Mouse (Mus musculus) midbrain, embryonic 15.5 days (tissue): Measurements from ENCODE around the gene Zfp768. TPM values are rescaled to one million over a fixed set of nuclear protein-coding genes. Genes with fewer than 3 reads are reported as not detected.
A peak's percentile ranks its signal among the peaks of the same experiment; 100 is the strongest.
"Not testable (repeated sequence)": the region's sequence is repeated elsewhere in the genome, so short reads cannot be mapped to it uniquely, and the experiment has no call there.

Experiments used
- ATAC-seq: fragments of 200-750 bp; cut with Nextera tagmentation; replicated peaks from 2 replicates; pipeline ENCODE4 v1.8.0; 2017; ENCODE audit warnings: moderate TSS enrichment
- H3K27ac ChIP-seq: fragments of 300-500 bp; sonication (generic); 2 replicates; pipeline ENCODE4 v1.5.1; 2015; ENCODE audit warnings: mild to moderate bottlenecking, inconsistent platforms
- H3K27me3 ChIP-seq: fragments of 300-500 bp; sonication (generic); replicated peaks from 2 replicates; pipeline ENCODE4 v1.6.1; 2015; ENCODE audit warnings: inconsistent platforms
- H3K36me3 ChIP-seq: fragments of 300-500 bp; sonication (generic); replicated peaks from 2 replicates; pipeline ENCODE4 v1.6.1; 2015; ENCODE audit warnings: inconsistent platforms
- H3K4me1 ChIP-seq: fragments of 300-500 bp; sonication (generic); 2 replicates; pipeline ENCODE4 v1.6.1; 2015; ENCODE audit warnings: inconsistent platforms
- H3K4me2 ChIP-seq: fragments of 300-500 bp; sonication (generic); 2 replicates; pipeline ENCODE4 v1.6.1; 2015; ENCODE audit warnings: inconsistent platforms, mild to moderate bottlenecking, moderate library complexity
- H3K4me3 ChIP-seq: fragments of 300-500 bp; sonication (generic); 2 replicates; pipeline ENCODE4 v1.5.1; 2015; ENCODE audit warnings: mild to moderate bottlenecking, inconsistent platforms
- H3K9ac ChIP-seq: fragments of 300-500 bp; sonication (generic); 2 replicates; pipeline ENCODE4 v1.6.1; 2015; ENCODE audit warnings: mild to moderate bottlenecking, inconsistent platforms
- H3K9me3 ChIP-seq: fragments of 300-500 bp; sonication (generic); 2 replicates; pipeline ENCODE4 v1.6.1; 2016; ENCODE audit warnings: inconsistent platforms
- WGBS: fragments of 180-500 bp; shearing (Covaris S2); methylation state at CpG from one replicate; pipeline ENCODE4 v1.1.7; 2015; ENCODE audit warnings: mixed read lengths; 5-methylcytosine and 5-hydroxymethylcytosine counted together
- polyA plus RNA-seq: library from polyadenylated mRNA; unstranded; fragments of >200 nt; fragmentation: Nextera tagmentation; extraction: Ambion mirVana; gene quantifications from 2 replicates; pipeline ENCODE4 v1.2.1, GENCODE M21; 2015

Gene Zfp768
- polyA plus RNA-seq, 1 experiment from 2014 or later: 19.2 TPM

DNA sequence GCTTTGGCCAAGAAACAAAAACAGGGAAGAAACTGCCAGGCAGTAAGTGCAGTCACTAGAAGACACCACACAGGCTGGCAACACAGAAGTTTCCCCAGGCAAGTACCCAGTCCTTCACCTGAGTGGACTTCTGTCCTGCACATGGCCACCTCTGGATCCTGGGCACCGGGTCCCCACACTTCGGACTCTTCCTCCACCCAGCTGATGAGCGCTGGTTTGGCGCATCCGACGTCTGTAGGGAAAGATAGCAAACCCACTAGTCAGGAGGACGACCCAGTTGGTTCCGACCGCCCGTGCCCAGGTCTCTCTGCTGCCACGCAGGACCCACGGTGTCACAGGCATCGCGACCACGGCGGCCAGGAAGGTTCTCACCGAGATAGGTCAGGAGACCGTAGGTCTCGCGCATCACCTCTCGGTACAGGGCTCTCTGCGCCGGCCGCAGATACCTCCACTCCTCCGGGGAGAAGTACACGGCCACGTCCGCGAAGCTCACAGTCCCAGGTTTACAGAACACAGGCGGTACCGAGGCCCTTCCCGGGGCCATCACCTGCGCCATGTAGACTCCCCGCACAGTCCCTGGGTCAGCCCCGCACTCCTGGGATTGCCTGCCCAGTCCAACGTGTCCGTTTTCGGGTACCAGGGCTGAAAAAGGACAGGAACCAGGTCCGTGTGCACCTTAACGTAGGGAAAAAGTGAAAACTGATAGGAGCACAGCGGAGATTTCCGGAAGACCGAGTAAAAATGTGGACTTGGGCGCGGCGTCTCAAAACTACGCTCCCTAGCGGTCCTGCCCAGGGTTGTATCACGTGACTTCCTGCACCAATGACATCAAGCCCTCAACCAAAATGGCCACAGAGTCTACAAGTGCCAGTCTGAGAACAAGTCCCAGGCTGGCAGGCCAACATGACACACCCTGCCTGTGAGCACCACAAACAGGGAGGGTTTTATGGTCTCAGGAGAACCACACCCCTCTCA lies 30.2 kb upstream of the Zfp768 start, which contains the start of gene Zfp747:
Zfp747 (minus strand) TSS at position 780 of the 975 bp plus-strand sequence.
- not testable (repeated sequence) for H3K27me3 ChIP-seq, H3K36me3 ChIP-seq, H3K4me1 ChIP-seq, H3K9me3 ChIP-seq
- Histone ChIP-seq H3K9ac (peak within 1 kb of the TSS; percentile 53), H3K4me3 (peak within 1 kb of the TSS; percentile 56), H3K27ac (peak within 1 kb of the TSS; percentile 74), H3K4me2 (peak within 1 kb of the TSS; percentile 71)
- 2% methylated on average over 49 of the region's 49 CpGs for WGBS
- peak; percentile 93 for ATAC-seq

DNA sequence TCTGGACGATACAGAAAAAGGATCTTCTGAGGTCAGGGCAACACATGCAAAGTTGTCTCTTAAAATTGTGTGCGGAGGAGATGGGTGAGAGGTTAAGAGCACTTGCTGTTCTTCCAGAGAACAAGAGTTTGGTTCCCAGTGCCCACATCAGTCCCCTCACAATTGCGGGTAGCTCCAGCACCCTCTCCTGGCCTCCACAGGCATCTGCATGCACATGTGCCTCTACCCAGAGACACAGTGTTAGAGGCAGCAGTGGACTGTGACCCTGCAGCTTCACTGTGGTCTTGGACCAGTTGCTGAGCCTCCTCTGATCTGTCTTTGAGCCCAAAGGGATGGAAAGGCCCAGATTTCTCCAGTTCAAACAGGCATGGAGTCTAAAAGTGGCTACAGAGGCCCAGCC lies 26.5 kb upstream of the Zfp768 start:
- not testable (repeated sequence) for H3K9me3 ChIP-seq, H3K4me3 ChIP-seq, H3K27ac ChIP-seq, H3K4me2 ChIP-seq, H3K36me3 ChIP-seq, ATAC-seq, H3K4me1 ChIP-seq, H3K27me3 ChIP-seq, H3K9ac ChIP-seq
- WGBS: 87% methylated on average over 3 of the region's 3 CpGs

DNA sequence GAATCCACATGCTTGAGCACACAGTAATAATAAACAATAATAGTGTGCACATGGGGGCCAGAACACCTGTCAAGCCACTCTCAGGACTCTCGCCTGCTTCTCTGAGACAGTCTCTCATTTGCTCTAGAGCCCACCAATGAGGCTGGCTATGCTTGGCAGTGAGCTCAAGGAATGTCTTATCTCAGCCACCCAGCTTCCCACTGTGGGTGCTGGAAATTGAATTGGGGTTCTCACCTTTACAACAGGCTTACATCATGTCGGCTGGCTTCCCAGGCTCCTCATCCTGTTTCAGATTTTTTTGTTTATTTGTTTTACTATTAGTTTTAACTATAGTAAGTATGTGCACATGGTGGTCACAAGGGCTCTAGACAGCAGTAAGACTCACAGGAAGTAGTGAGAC lies 25.8 kb upstream of the Zfp768 start:
- no peak overlapping the region for H3K4me2 ChIP-seq
- no peak overlapping the region for H3K4me3 ChIP-seq
- no peaks in the 10 kb centered on the region for H3K9me3 ChIP-seq
- no peak for ATAC-seq
- H3K27me3 ChIP-seq: no peaks in the 10 kb centered on the region
- 86% methylated on average over 2 of the region's 2 CpGs for WGBS
- H3K9ac ChIP-seq: no peak overlapping the region
- H3K36me3 ChIP-seq: no peaks in the 10 kb centered on the region
- H3K4me1 ChIP-seq: peaks cover 6% of the 10 kb centered on the region; the same call in 1 of the 2 replicates
- no peak overlapping the region for H3K27ac ChIP-seq

DNA sequence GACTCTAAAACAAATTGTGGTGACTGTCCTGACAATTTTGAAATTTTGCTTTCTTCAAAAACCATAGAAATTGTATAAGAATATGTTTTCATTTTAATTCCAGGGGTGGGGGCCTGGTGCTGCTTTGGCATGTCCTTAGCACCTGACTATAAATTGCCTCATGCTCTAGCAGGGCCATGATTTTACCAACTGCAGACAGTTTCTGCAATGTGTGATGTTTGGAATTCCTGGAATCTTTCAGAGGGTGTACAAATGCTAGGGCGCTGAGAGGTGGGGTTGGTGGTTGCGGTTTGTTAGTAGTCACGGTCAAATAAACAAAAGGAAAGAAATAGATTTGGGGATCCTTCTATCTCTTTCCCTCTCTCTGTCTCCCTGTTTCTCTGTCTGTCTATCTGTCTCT lies 20.9 kb upstream of the Zfp768 start:
- peaks cover 4% of the 10 kb centered on the region; the same call in 1 of the 2 replicates for H3K27me3 ChIP-seq
- H3K27ac ChIP-seq: no peak overlapping the region
- H3K4me2 ChIP-seq: no peak overlapping the region
- no peak overlapping the region for H3K4me3 ChIP-seq
- WGBS: 87% methylated on average over 3 of the region's 3 CpGs
- no peak overlapping the region for H3K9ac ChIP-seq
- H3K4me1 ChIP-seq: peaks cover 12% of the 10 kb centered on the region
- no peak for ATAC-seq
- H3K36me3 ChIP-seq: no peaks in the 10 kb centered on the region
- H3K9me3 ChIP-seq: no peaks in the 10 kb centered on the region

DNA sequence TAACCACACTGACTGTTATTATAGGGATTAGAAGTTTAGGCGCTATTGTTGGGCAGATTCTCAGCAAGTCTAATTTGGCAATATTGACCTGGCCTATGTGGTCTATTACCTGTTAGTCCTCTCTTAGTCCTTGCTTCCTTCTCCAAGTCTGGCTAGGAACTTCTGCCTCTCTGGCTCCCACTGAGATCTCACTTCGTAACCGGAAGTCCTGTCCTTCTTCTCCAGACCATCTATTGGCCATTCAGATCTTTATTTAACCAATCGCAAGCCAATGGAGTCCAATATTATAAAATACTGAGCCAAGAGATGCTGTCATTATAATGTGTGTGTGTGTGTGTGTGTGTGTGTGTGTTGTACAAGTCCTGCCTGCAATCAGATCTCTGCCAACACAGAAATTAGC lies 18.8 kb upstream of the Zfp768 start:
- peaks cover 12% of the 10 kb centered on the region for H3K4me1 ChIP-seq

DNA sequence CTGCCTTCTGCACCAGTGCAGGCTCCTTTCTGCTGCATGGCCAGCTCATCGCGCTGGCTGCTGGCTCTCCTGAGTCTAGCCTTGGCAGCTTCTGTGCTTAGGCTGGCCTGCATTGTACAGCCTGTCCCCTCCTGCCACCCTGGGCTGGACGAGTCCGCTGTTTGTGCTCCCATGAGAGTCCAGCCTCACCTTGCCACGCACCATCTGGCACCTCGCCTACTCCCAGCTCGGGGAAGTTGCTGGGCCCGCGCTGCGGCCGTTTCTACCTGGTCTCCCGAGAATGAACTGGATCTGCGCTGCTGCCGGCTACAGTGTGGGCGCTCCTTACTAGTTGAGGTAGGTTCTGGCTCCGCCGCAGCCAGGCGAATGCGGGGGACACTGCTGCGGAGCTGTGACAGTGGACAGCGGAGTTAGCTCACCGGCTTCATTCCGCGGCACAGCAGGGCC lies 18.1 kb upstream of the Zfp768 start:
- peak overlapping the region; percentile 45 for H3K9ac ChIP-seq
- peaks cover 14% of the 10 kb centered on the region; the same call in 1 of the 2 replicates for H3K27me3 ChIP-seq
- ATAC-seq: no peak
- H3K4me1 ChIP-seq: peaks cover 12% of the 10 kb centered on the region
- H3K4me2 ChIP-seq: peak overlapping the region; percentile 85
- WGBS: under 1% methylated on average over 24 of the region's 24 CpGs
- H3K4me3 ChIP-seq: peak overlapping the region; percentile 38
- H3K36me3 ChIP-seq: no peaks in the 10 kb centered on the region
- peak overlapping the region; percentile 6 for H3K27ac ChIP-seq
- no peaks in the 10 kb centered on the region for H3K9me3 ChIP-seq

More for the DNA sequence above, 18.8 kb upstream of the Zfp768 start:
- ATAC-seq: no peak
- no peaks in the 10 kb centered on the region for H3K36me3 ChIP-seq
- H3K27ac ChIP-seq: no peak overlapping the region
- no peaks in the 10 kb centered on the region for H3K9me3 ChIP-seq
- peaks cover 14% of the 10 kb centered on the region; the same call in 1 of the 2 replicates for H3K27me3 ChIP-seq
- 44% methylated on average over 4 of the region's 4 CpGs for WGBS
- peak overlapping the region; percentile 85 for H3K4me2 ChIP-seq
- H3K4me3 ChIP-seq: peak overlapping the region; percentile 38
- no peak overlapping the region for H3K9ac ChIP-seq

DNA sequence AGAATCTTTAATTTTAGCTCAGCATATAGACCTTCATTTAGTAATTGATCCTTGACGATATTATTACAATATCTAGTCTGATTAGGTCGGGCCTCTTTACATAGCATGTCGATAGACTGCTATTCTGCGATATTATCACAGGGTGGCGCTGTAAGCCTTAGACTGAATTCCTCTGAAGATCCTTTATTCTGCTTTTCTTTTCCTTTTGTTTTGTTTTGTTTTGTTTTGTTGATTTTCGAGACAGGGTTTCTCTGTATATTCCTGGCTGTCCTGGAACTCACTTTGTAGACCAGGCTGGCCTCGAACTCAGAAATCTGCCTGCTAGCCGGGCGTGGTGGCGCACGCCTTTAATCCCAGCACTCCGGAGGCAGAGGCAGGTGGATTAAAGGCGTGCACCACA lies 17.0 kb upstream of the Zfp768 start:
- H3K27ac ChIP-seq, H3K4me3 ChIP-seq, H3K9me3 ChIP-seq, ATAC-seq, H3K36me3 ChIP-seq, H3K9ac ChIP-seq: not testable (repeated sequence)
- Histone ChIP-seq H3K4me1 (peaks cover 12% of the 10 kb centered on the region), H3K27me3 (peaks cover 14% of the 10 kb centered on the region; the same call in 1 of the 2 replicates), H3K4me2 (peak overlapping the region; percentile 29)
- 9% methylated on average over 13 of the region's 13 CpGs for WGBS

DNA sequence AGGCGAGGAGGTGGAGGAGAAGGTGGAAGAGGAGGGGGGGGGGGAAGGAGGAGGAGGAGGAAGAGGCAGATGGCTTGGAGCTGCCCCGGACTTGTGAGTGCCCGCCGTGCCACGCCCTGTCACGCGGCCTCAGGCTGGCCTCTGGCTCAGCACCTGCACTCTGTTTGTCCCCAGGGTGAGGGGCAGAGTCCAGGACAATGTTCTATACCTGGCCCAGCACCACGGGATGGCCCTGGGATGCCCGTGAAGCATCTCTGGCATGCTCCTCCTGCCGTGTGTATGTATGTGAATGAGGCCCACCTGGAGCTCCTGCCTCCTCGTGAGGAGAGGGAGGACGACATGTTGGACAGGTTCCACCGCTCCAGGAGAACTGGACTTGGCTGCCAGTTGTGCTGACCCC lies 16.1 kb upstream of the Zfp768 start:
- Histone ChIP-seq H3K4me2 (no peak overlapping the region), H3K36me3 (no peaks in the 10 kb centered on the region), H3K4me1 (peaks cover 12% of the 10 kb centered on the region), H3K9me3 (no peaks in the 10 kb centered on the region), H3K9ac (no peak overlapping the region; the same call in 1 of the 2 replicates), H3K27ac (no peak overlapping the region), H3K4me3 (no peak overlapping the region), H3K27me3 (peaks cover 14% of the 10 kb centered on the region; the same call in 1 of the 2 replicates)
- ATAC-seq: no peak
- WGBS: 55% methylated on average over 13 of the region's 13 CpGs

DNA sequence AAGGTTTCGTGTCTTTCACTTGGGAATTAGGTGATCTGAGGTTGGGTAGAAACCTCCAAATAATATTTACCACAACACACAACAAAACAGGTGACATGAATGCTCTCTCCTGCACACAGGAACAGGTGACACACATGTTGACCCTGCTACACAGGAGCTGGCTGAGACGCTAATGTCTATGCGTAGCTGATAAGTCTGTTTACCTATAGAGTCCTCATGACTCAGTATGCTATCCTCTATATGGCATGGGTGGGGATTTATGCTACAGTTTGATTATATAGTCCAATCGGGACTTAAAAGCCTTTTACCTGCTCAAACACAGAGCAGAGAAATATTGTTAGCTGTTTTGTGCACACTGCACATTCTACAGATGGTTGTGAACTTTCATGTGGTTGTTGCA lies 14.9 kb upstream of the Zfp768 start:
- no peak for ATAC-seq
- no peak overlapping the region for H3K27ac ChIP-seq
- 81% methylated on average over 4 of the region's 4 CpGs for WGBS
- H3K36me3 ChIP-seq: no peaks in the 10 kb centered on the region
- H3K4me2 ChIP-seq: no peak overlapping the region
- H3K4me1 ChIP-seq: peaks cover 12% of the 10 kb centered on the region
- no peak overlapping the region for H3K9ac ChIP-seq
- no peaks in the 10 kb centered on the region for H3K9me3 ChIP-seq
- no peak overlapping the region for H3K4me3 ChIP-seq
- peaks cover 14% of the 10 kb centered on the region; the same call in 1 of the 2 replicates for H3K27me3 ChIP-seq

DNA sequence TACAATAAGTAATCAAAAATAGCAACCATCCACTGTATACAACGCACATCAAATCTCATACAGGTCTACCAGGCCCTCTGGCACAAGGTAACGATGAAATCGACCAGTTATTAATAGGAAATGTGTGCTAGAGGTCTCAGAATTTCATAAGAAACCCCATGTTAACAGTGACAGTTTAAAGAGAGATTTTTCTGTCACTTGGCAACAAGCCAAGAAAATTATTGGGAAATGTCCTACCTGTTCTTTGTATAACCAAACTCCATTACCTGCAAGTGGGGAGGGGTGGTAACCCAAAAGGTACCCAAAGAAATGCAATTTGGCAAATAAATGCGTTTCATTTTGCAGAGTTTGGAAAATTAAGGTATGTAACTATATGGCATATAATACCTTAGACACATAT lies 13.1 kb upstream of the Zfp768 start:
- no peak for ATAC-seq
- no peaks in the 10 kb centered on the region for H3K36me3 ChIP-seq
- no peaks in the 10 kb centered on the region for H3K9me3 ChIP-seq
- H3K27ac ChIP-seq: no peak overlapping the region
- peaks cover 14% of the 10 kb centered on the region; the same call in 1 of the 2 replicates for H3K27me3 ChIP-seq
- no peak overlapping the region for H3K4me2 ChIP-seq
- peaks cover 4% of the 10 kb centered on the region for H3K4me1 ChIP-seq
- H3K4me3 ChIP-seq: no peak overlapping the region
- 77% methylated on average over 4 of the region's 4 CpGs for WGBS
- no peak overlapping the region for H3K9ac ChIP-seq

DNA sequence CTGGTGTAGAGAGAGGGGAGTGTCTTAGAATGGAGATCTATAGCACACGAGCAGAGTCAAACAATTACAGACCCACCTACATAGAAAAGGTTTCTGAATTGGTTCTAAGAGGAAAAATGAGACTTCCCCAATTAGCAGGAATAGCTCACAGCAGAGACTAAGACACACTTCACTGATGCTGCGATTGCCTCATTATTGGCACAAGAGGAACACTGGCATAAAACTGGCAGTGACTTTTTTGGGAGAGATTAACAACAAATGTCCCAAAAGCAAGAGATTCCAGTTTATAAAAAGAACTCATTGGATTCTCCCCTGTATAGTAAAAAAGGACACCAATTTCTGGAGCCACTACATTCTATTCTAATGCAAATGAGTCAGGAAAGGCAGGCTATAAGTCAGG lies 12.5 kb upstream of the Zfp768 start:
- Histone ChIP-seq H3K4me3 (no peak overlapping the region), H3K36me3 (no peaks in the 10 kb centered on the region), H3K27ac (no peak overlapping the region), H3K9me3 (no peaks in the 10 kb centered on the region), H3K4me1 (no peaks in the 10 kb centered on the region), H3K27me3 (peaks cover 14% of the 10 kb centered on the region; the same call in 1 of the 2 replicates), H3K9ac (no peak overlapping the region), H3K4me2 (no peak overlapping the region)
- 63% methylated on average over 2 of the region's 2 CpGs for WGBS
- no peak for ATAC-seq

DNA sequence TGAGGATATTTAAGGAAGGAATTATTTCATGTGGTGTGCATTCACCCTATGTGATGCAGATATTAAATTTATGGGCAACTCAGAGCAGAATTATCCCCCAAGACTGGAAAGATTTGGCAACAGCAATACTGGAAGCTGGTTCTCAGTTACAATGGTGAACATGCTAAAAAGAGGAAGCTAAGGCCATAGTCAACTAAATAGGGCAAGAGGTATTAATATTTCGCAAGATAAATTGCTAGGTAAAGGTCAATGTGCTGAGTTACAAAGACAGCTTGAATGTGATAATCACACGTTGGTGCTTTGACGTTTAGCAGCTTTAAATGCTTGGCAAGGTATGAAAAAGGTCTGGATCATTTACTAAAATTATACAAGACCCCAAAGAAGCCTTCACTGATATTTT lies 10.4 kb upstream of the Zfp768 start:
- Histone ChIP-seq H3K4me1 (no peaks in the 10 kb centered on the region), H3K4me3 (no peak overlapping the region), H3K9me3 (no peaks in the 10 kb centered on the region), H3K9ac (no peak overlapping the region), H3K27me3 (peaks cover 7% of the 10 kb centered on the region; the same call in 1 of the 2 replicates), H3K27ac (no peak overlapping the region), H3K4me2 (no peak overlapping the region), H3K36me3 (no peaks in the 10 kb centered on the region)
- WGBS: 71% methylated on average over 3 of the region's 3 CpGs
- ATAC-seq: no peak
